Mouse (Mus musculus): ENCODE measurements around the gene Tacstd2. TPM values are rescaled to one million over a fixed set of nuclear protein-coding genes. Genes with fewer than 3 reads are reported as not detected.
"Not testable (repeated sequence)": the region's sequence is repeated elsewhere in the genome, so short reads cannot be mapped to it uniquely, and the experiment has no call there.

The Tacstd2 gene
- 1 to 10 TPM; 1.9 to 2.6 TPM for total RNA-seq (2021)
- long read RNA-seq, experiment 1, partial matches to known transcripts: 0 of 2 reads
- long read RNA-seq, experiment 1, other reads (novel, unspliced or antisense): 0 of 2 reads
- long read RNA-seq, experiment 2, transcript Tacstd2-201 (1 exons, 1,735 nt): major isoform, 8 of 8 reads
- long read RNA-seq, experiment 2, partial matches to known transcripts: 0 of 8 reads
- long read RNA-seq, experiment 2, other reads (novel, unspliced or antisense): 0 of 8 reads

GRCm38 (mm10) chr6:67535777-67536054 is at the start of gene Tacstd2:
TSS of gene Tacstd2 (minus strand) at chr6:67535796.
- DNase-seq (ENCODE audit: low spot score in 2 of 2): no peak

- no peak for DNase-seq (ENCODE audit: low spot score in 2 of 2)
Measured at GRCm38 (mm10) chr6:67566270-67566669, 30.7 kb upstream of the Tacstd2 start.

GRCm38 (mm10) chr6:67555376-67555775 is 19.8 kb upstream of the Tacstd2 start:
- DNase-seq (ENCODE audit: low spot score in 2 of 2): no peak

- no peak for DNase-seq (ENCODE audit: low spot score in 2 of 2)
Measured at GRCm38 (mm10) chr6:67549550-67549949, 14.0 kb upstream of the Tacstd2 start.

- no peak for DNase-seq (ENCODE audit: low spot score in 2 of 2)
Measured at GRCm38 (mm10) chr6:67535005-67535776, 405 bp downstream of the Tacstd2 start.

GRCm38 (mm10) chr6:67534191-67535004 is 1.2 kb downstream of the Tacstd2 start:
- no peak for DNase-seq (ENCODE audit: low spot score in 2 of 2)

GRCm38 (mm10) chr6:67532665-67533440 is 2.7 kb downstream of the Tacstd2 start:
- no peak for DNase-seq (ENCODE audit: low spot score in 2 of 2)

GRCm38 (mm10) chr6:67531822-67532162 is 3.8 kb downstream of the Tacstd2 start:
- DNase-seq (ENCODE audit: low spot score in 2 of 2): no peak

GRCm38 (mm10) chr6:67530992-67531821 is 4.4 kb downstream of the Tacstd2 start:
- DNase-seq (ENCODE audit: low spot score in 2 of 2): no peak

- DNase-seq (ENCODE audit: low spot score in 2 of 2): no peak
Measured at GRCm38 (mm10) chr6:67526356-67526755, 9.2 kb downstream of the Tacstd2 start.

GRCm38 (mm10) chr6:67510752-67511151 is 24.8 kb downstream of the Tacstd2 start:
- peak in 1 of 2 experiments; percentile 41 for DNase-seq (ENCODE audit: low spot score in 2 of 2)

GRCm38 (mm10) chr6:67501938-67502337 is 33.7 kb downstream of the Tacstd2 start:
- not testable (repeated sequence) for DNase-seq (ENCODE audit: low spot score in 2 of 2)

GRCm38 (mm10) chr6:67491755-67492154 is 43.8 kb downstream of the Tacstd2 start, which contains the start of gene Il23r:
TSS of gene Il23r (minus strand) at chr6:67491855.
- no peak for DNase-seq (ENCODE audit: low spot score in 2 of 2)

Other genes with a start within 250 kb of the Tacstd2 start
- gene Il12rb2, start 159.6 kb downstream of the Tacstd2 start, total RNA-seq (2021): not detected
- under 1 TPM in 1 of 2 experiments, not detected in 1; 0.29 TPM for gene Il23r, start 43.9 kb downstream of the Tacstd2 start, total RNA-seq (2021)